Mouse (Mus musculus) testis, adult 2 months (tissue): ENCODE measurements around the gene Ghr.

Source experiments
- CTCF ChIP-seq: fragments of 200-500 bp; IDR thresholded peaks from 2 replicates; pipeline ENCODE4 v1.5.1; 2012; ENCODE audit warnings: low read depth, mild to moderate bottlenecking, inconsistent platforms, low read length, moderate library complexity; ENCODE audit not compliant: control insufficient read depth, insufficient read depth, insufficient replicate concordance
- POLR2A ChIP-seq: fragments of 200-500 bp; IDR thresholded peaks from 2 replicates; pipeline ENCODE4 v1.6.1; 2012; ENCODE audit warnings: low read depth, mild to moderate bottlenecking, inconsistent platforms, low read length, moderate library complexity; ENCODE audit not compliant: control insufficient read depth

DNA sequence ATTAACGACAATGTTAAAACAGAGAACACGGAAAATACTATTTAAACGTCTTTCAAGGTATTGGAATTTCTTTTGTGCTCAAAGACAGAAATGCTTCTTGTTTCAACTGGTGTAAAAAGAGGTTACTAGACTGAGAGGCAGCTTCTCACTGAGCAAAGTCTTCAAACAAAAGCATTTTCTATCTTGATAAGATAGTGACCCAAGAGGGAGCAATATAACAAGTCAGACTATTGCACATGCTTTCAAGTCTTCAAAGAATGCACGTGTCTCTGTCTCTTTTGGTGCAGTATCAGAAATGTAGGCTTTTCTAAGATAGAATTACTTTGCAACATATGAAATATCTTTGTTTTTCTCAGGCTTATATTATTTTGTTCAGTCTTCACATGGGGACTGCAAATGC lies 116.7 kb downstream of the Ghr start:
- TF ChIP-seq POLR2A = no peak
- TF ChIP-seq CTCF = no peak
